Mouse (Mus musculus) heart, embryonic 11.5 days (tissue): ENCODE data around the gene Gpx4. TPM values are rescaled to one million over a fixed set of nuclear protein-coding genes. Genes with fewer than 3 reads are reported as not detected.

Experiments used
- ATAC-seq: fragments of 200-750 bp; cut with Nextera tagmentation; replicated peaks from 2 replicates; pipeline ENCODE4 v1.8.0; 2017; ENCODE audit warnings: moderate library complexity; ENCODE audit not compliant: insufficient number of reproducible peaks, low FRiP score, low TSS enrichment
- H3K27ac ChIP-seq: fragments of 300-500 bp; sonication (generic); 2 replicates; pipeline ENCODE4 v1.5.1; 2014; ENCODE audit warnings: mild to moderate bottlenecking, low read depth, low read length
- H3K27me3 ChIP-seq: fragments of 300-500 bp; sonication (generic); 2 replicates; pipeline ENCODE4 v1.6.1; 2014; ENCODE audit warnings: mild to moderate bottlenecking, low read length, mixed read lengths; ENCODE audit not compliant: control insufficient read depth, insufficient read depth
- H3K36me3 ChIP-seq: fragments of 300-500 bp; sonication (generic); 2 replicates; pipeline ENCODE4 v1.6.1; 2014; ENCODE audit warnings: mild to moderate bottlenecking, low read length, moderate library complexity, mixed read lengths; ENCODE audit not compliant: control insufficient read depth, insufficient read depth
- H3K4me1 ChIP-seq: fragments of 300-500 bp; sonication (generic); 2 replicates; pipeline ENCODE4 v1.6.1; 2014; ENCODE audit warnings: low read length; ENCODE audit not compliant: control insufficient read depth, insufficient read depth
- H3K4me2 ChIP-seq: fragments of 300-500 bp; sonication (generic); 2 replicates; pipeline ENCODE4 v1.6.1; 2014; ENCODE audit warnings: mild to moderate bottlenecking, moderate library complexity
- H3K4me3 ChIP-seq: fragments of 300-500 bp; sonication (generic); 2 replicates; pipeline ENCODE4 v1.5.1; 2014; ENCODE audit warnings: low read depth, low read length
- H3K9ac ChIP-seq: fragments of 300-500 bp; sonication (generic); 2 replicates; pipeline ENCODE4 v1.6.1; 2014; ENCODE audit warnings: mild to moderate bottlenecking, low read depth, low read length, moderate library complexity
- H3K9me3 ChIP-seq: fragments of 300-500 bp; sonication (generic); replicated peaks from 2 replicates; pipeline ENCODE4 v1.6.1; 2016; ENCODE audit warnings: low read length; ENCODE audit not compliant: control insufficient read depth
- WGBS: fragments of 180-500 bp; shearing (Covaris S2); extraction: QIAGEN DNeasy Blood & Tissue Kit; methylation state at CpG from one replicate; pipeline ENCODE4 v1.1.7; 2014; ENCODE audit not compliant: insufficient replicate concordance; 5-methylcytosine and 5-hydroxymethylcytosine counted together
- polyA plus RNA-seq: library from polyadenylated mRNA; unstranded; fragments of >200 nt; fragmentation: Nextera tagmentation; extraction: Ambion mirVana; gene quantifications from 2 replicates; pipeline ENCODE4 v1.2.1, GENCODE M21; 2014

The Gpx4 gene
- polyA plus RNA-seq, 1 experiment from 2014 or later = 711 TPM

DNA sequence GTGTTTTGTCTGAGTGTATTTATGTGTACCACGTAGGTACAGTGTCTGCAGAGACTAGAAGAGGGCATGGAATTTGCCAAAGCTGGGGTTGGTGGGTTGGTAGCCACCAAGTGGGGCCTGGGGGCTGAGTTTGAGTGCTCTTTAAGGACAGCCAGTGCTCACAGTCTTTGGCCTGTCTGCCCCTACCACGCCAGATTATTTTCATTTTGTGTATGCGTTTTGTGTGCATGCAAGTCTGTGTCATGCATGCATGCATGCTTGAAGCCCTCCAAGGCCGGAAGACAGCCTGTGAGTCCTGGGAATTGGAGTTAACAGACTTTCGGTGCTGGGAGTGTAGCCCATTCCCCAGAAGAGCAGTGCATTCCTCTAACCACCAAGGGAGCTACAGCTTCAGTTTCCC, 8.4 kb downstream of the Gpx4 start:
- no peaks in the 10 kb centered on the region for H3K27me3 ChIP-seq
- peaks cover 12% of the 10 kb centered on the region for H3K36me3 ChIP-seq
- peak overlapping the region; percentile 11 for H3K9ac ChIP-seq
- H3K27ac ChIP-seq = no peak overlapping the region
- peak overlapping the region; percentile 88 for H3K4me2 ChIP-seq
- H3K4me3 ChIP-seq = peak overlapping the region; percentile 93; the same call in 1 of the 2 replicates
- WGBS = 79% methylated on average over 5 of the region's 5 CpGs
- H3K4me1 ChIP-seq = peaks cover 31% of the 10 kb centered on the region
- no peaks in the 10 kb centered on the region for H3K9me3 ChIP-seq
- ATAC-seq = no peak

DNA sequence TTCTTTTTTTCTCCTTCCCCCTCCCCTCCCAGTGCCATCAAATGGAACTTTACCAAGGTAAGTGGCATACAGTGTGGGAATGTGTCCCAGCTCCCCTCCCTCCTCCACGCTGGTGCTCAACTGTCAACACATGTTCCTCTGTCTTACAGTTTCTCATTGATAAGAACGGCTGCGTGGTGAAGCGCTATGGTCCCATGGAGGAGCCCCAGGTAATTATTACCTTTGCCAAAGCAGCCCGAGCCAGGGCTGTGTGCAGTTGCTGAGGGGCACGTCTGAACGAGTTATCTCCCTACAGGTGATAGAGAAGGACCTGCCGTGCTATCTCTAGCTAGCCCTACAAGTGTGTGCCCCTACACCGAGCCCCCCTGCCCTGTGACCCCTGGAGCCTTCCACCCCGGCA, 8.9 kb downstream of the Gpx4 start:
- Histone ChIP-seq H3K4me1 (peaks cover 28% of the 10 kb centered on the region), H3K9me3 (no peaks in the 10 kb centered on the region), H3K36me3 (peaks cover 12% of the 10 kb centered on the region), H3K27ac (no peak overlapping the region), H3K27me3 (no peaks in the 10 kb centered on the region), H3K9ac (peak overlapping the region; percentile 11; the same call in 1 of the 2 replicates), H3K4me2 (peak overlapping the region; percentile 88), H3K4me3 (0 out of 2 replicates have a peak overlapping the region, but pooled peaks have one; percentile 93)
- 61% methylated on average over 9 of the region's 10 CpGs for WGBS
- no peak for ATAC-seq

DNA sequence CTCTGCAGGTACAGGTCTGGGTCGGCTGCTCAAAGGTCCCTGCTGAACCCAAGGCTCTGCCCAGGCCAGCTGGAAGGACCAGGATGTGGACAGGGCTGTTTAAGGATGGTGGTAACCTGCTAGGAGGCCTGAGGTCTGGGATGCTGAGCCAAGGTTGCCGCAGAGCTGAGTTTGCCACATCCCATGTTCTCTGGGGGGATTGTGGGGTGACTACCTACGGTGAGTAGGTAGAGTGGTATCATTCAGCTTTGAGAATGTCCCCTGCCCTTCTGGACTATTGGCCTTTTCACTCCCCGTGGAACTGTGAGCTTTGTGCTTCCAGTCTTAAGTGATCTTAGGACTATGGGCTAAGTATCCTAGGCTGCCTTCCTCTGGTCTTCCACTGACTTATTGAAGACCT, 9.5 kb downstream of the Gpx4 start:
- no peak overlapping the region for H3K4me2 ChIP-seq
- no peaks in the 10 kb centered on the region for H3K9me3 ChIP-seq
- peaks cover 12% of the 10 kb centered on the region for H3K36me3 ChIP-seq
- 84% methylated on average over 4 of the region's 4 CpGs for WGBS
- H3K27me3 ChIP-seq = no peaks in the 10 kb centered on the region
- no peak for ATAC-seq
- H3K27ac ChIP-seq = no peak overlapping the region
- H3K4me1 ChIP-seq = peaks cover 28% of the 10 kb centered on the region
- H3K9ac ChIP-seq = no peak overlapping the region
- H3K4me3 ChIP-seq = no peak overlapping the region

DNA sequence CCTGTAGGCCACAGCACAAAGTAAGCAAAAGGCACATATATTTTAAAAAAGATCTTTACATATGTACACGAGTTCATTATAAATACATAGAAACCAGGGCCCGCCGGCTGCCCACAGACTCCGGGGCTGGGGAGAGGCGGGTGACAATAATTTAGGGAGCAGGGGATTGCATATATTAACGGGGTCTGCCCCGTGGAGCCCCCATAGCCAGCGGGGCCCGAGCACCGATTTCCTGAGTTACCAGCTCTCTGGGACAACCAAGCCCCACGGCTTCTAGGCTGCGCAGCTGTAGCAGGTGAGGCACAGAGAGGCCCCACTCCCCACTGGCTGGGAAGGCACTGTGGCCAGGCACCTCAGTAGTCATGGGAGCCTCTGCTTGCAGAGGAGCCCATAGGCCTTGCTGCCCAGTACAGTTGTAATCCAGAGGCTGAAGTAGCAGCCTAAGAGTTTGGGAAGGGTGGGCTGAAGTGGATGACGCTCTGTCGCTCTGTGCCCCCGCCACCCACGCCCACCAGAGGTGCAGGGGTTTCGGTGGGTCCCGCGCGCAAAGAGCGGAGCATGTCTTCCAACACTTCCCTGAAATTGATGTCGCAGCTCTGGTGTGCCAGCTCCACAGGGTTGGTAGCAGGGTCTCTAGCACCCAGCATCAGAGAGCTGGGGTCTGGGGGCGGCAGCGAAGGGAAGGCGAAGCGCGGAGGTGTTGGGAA, 10.2 kb downstream of the Gpx4 start:
- Histone ChIP-seq H3K36me3 (peaks cover 12% of the 10 kb centered on the region), H3K4me2 (no peak overlapping the region), H3K9ac (no peak overlapping the region), H3K4me1 (peaks cover 21% of the 10 kb centered on the region), H3K9me3 (no peaks in the 10 kb centered on the region), H3K27ac (no peak overlapping the region), H3K27me3 (no peaks in the 10 kb centered on the region), H3K4me3 (no peak overlapping the region)
- WGBS = 88% methylated on average over 27 of the region's 27 CpGs
- no peak for ATAC-seq

DNA sequence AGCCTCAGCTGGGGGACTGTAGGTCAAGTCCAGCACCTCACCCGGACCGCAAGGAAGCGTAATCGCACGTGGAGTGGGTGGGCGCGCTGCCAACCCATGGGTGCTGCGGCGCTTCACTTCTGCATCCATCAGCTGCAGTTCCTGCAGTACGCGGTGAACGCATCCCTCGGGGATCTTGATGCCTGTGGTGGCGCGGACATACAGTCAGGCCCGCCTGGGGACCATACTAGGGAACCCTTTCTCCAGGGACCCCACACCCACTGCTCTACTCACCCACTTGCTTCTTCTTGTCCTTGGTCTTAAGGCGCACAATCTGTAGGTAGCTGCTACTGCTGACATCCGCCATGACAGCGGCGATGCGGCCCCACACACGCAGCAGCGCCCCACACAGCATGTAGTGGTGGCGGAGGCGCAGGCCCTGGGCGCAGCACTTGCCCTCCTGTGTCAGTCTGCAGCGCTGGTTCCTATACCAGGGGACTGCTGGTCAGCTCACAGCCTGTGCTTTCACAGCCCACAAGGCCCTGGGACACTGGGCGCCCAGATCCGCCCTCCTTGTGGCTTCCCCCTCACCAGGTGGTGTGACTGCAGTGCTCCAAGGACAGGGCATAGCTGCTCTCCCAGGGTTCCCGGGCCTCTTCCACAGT, 10.8 kb downstream of the Gpx4 start:
- WGBS = 69% methylated on average over 30 of the region's 30 CpGs
- H3K36me3 ChIP-seq = peaks cover 12% of the 10 kb centered on the region
- H3K4me2 ChIP-seq = no peak overlapping the region
- peaks cover 15% of the 10 kb centered on the region for H3K4me1 ChIP-seq
- H3K27ac ChIP-seq = no peak overlapping the region
- no peak for ATAC-seq
- no peak overlapping the region for H3K4me3 ChIP-seq
- H3K27me3 ChIP-seq = no peaks in the 10 kb centered on the region
- no peaks in the 10 kb centered on the region for H3K9me3 ChIP-seq
- H3K9ac ChIP-seq = no peak overlapping the region

DNA sequence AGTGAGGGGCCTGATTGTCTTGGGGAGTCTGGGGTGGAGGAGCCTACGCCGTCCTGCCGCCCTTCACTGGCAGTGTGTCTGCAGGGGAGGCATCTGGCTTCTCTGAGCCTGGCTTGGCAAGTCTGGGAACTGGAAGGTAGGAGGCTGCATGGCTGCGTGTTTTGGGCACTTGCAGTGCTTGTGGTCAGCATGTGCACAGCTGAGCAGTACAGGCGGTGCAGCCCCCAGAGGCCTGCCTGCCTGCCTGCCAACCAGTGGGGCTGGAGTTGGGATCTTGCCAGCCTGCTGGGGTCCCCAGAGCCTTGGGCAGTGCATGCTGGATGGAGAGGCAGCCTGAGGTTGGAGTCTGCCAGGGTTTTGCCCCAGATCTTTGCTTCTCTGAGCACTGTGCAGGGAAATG, 16.1 kb downstream of the Gpx4 start:
- H3K9me3 ChIP-seq = no peaks in the 10 kb centered on the region
- no peaks in the 10 kb centered on the region for H3K27me3 ChIP-seq
- no peak overlapping the region for H3K27ac ChIP-seq
- peaks cover 6% of the 10 kb centered on the region; the same call in 1 of the 2 replicates for H3K36me3 ChIP-seq
- H3K9ac ChIP-seq = no peak overlapping the region
- no peak for ATAC-seq
- 88% methylated on average over 5 of the region's 5 CpGs for WGBS
- H3K4me2 ChIP-seq = no peak overlapping the region
- H3K4me1 ChIP-seq = no peaks in the 10 kb centered on the region
- no peak overlapping the region for H3K4me3 ChIP-seq

DNA sequence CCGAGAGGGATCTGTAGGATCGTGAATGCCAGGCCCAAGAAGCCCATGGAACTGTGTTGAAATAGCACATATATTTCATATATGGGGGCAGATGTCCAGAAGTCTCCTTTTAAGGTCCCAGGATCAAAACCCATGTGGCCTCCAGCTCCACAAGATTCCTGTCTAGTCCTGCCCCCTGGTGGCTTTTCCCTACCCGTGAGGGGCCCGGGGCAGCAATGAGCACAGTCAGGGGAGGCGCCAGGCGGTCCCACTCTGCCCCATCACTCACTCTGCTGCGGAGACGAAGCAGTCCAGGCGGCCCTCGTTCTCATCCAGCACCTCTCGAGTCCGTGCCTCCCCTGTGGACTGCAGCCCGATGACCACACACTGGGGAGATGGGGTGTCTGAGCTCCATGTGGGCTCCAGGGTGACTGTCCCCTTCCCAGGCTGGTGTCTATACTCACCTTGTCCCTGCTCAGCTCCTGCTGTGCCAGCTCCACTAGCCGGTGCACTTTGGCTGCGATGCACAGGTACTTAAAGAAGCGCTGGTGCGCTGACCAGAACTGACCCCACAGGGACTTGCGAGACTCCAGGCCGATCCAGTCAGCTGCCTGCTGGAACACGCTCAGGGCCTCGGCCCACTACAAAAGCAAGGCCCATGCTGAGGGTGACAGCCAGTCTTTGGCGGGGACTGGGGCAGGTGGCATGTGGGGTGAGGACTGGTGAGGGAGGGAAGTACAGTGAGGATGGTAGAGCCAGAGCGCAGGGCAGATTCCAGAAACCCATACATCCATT, 17.1 kb downstream of the Gpx4 start:
- Histone ChIP-seq H3K4me1 (no peaks in the 10 kb centered on the region), H3K27ac (no peak overlapping the region), H3K27me3 (no peaks in the 10 kb centered on the region), H3K9ac (no peak overlapping the region), H3K9me3 (no peaks in the 10 kb centered on the region), H3K4me2 (no peak overlapping the region), H3K4me3 (no peak overlapping the region), H3K36me3 (peaks cover 6% of the 10 kb centered on the region; the same call in 1 of the 2 replicates)
- ATAC-seq = no peak
- WGBS = 72% methylated on average over 23 of the region's 23 CpGs

DNA sequence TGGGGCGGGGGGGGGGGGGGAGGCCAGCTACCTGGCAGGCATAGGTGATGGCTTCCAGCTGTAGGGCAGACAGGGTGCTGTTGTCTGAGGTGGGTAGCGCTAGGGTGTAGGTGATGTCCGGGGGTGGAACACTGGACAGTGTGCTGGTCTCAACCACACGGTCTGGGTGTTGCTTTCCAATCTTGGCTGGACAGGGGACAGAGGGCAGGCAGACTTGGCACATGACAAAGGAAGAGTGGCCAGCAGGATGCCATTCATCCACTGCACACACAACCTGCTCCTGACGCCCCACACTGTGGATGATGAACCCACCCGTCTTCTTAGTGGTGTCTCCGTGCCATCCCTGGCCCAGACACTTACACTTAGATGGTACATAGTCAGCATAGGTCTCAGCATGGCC, 22.3 kb downstream of the Gpx4 start:
- 0 out of 2 replicates have a peak overlapping the region, but pooled peaks have one; percentile 22 for H3K9ac ChIP-seq
- H3K9me3 ChIP-seq = no peaks in the 10 kb centered on the region
- H3K4me1 ChIP-seq = peaks cover 30% of the 10 kb centered on the region
- H3K36me3 ChIP-seq = peaks cover 6% of the 10 kb centered on the region; the same call in 1 of the 2 replicates
- H3K4me2 ChIP-seq = no peak overlapping the region
- H3K4me3 ChIP-seq = no peak overlapping the region
- no peak overlapping the region for H3K27ac ChIP-seq
- ATAC-seq = no peak
- WGBS = 88% methylated on average over 6 of the region's 7 CpGs
- H3K27me3 ChIP-seq = no peaks in the 10 kb centered on the region
